Mouse (Mus musculus) E14TG2a.4 (cell line): ENCODE data around the gene Nab1.

ENCODE experiments used
- CTCF ChIP-seq: conservative IDR thresholded peaks from 2 replicates; pipeline ENCODE4 v1.5.1; 2014; ENCODE audit warnings: low read length
- POU5F1 ChIP-seq: IDR thresholded peaks from 2 replicates; pipeline ENCODE4 v1.6.1; 2014; ENCODE audit warnings: low read length, borderline replicate concordance

DNA sequence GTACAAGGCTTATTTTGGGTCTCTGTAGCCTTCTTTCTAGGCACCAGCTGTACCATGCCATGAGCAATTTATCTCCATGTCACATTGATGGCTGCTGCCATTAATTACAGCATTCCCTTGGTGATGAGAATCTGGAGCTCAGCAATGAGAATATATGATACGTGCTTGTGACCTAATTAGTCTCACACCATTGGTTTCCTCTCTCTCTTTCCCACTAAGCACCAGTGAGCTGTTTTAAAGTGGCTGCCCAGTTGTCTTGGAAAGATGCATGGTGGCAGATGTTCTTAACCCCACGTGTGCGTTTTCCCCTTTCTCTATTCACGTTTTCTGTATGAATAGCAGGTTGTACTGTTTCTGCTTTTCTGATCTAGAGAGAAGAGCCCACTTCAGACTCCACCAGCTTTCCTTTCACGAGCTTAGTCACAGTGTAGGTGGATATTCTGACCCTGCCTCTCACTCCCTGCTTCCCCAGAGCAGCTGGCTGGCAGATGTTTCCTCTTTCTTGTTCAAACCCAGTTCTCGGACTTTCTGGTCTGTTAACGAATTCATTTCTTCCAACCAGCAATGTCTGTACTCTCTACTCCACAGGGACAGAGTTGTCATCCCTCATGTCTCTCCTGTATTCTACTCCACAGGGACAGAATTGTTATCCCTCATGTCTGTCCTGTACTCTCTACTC lies 29.5 kb downstream of the Nab1 start:
- TF ChIP-seq CTCF (no peak), POU5F1 (no peak)
